Mouse (Mus musculus): Measurements from ENCODE around the gene Spryd4.

DNA sequence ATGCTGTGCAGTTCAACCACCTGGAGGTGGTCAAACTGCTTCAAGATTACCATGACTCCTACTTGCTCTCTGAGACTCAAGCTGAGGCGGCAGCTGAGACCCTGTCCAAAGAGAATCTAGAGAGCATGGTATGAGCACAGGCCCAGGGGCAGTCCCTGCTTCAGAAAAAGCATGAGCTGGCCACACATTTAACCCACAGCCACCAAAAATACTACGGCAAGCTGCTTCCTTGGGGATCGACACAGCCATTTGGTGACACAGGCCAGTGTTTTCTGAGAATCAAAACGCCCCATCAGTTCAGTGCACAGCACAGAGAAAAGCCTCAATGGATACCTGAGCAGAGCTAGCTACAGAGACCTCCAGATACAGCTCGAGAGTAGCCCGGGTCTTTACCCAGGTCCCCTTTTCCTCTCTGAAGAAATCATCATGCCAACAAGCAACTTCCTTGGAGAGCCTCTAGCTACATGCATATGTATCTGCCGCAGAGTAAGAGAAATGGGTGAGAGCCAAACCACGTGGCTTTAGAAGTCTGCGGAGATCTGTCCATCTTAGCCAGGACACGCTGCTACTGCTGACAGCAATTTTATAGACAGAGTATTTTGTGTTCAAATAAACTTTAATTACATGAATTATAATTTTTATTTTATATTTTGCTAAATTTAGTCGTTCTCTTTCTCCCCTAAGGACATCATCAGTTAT, 2.1 kb downstream of the Spryd4 start:
- TF ChIP-seq POLR2A (IDR thresholded peaks at IDR 0.05; ENCODE audit: borderline replicate concordance, extremely low read depth, low read depth, low read length) = no peak
- TF ChIP-seq CTCF (IDR thresholded peaks at IDR 0.05; ENCODE audit: insufficient read depth, low read length) = no peak

All from lung, adult 2 months (tissue).